Mouse (Mus musculus) lung, postnatal 4 days (tissue): ENCODE data around the gene Sp140.
"Not testable (repeated sequence)": the region's sequence is repeated elsewhere in the genome, so short reads cannot be mapped to it uniquely, and the experiment has no call there.

ENCODE experiments used
- DNase-seq, 2 experiments: peaks; one replicate each; pipeline ENCODE4 v3.0.0; 2021

Gene Sp140

DNA sequence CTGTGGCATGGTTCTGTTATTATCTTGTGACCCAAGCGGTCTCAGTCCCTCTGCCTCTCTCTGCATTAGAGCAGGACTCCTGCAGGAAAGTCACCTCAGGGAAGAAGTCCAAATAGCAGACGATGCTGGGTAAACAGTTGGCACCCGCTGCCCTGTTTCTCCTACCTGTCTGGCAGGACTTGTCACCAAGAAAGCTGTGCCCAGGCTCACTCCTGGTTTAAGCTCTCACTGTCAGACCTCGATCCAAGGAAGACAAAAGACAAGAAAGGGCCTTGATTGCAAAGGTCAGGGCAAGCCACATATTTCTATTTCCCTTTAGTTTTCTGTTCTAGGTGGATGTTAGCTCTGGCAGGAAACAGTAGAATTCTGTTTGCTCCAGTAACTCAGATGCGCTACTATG lies 50.3 kb downstream of the Sp140 start:
- not testable (repeated sequence) for DNase-seq

DNA sequence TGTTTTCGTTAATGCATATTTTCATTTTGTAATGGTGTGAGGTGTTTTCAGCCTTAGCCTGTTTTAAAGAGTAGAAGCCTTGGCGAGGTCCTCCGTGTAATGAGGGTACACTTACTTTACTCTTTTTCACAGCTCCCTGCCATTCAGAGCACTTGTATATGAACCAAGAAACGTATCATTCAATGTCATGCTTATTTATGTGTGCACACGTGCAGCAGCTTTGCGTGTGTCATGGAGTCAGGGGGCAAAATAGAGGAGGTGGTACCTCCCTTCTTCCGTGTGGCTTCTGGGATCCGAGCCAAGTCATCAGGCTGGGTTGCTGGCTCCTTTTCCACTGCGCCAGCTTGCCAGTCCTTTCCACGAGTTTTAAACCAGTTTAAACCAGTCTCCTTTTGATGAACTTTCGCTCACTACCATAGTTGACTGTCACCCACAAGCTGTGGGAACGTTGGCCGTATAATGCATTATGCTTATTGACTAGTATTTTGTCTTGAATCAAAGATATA lies 51.6 kb downstream of the Sp140 start:
- peak in 1 of 2 experiments; percentile 15 for DNase-seq

DNA sequence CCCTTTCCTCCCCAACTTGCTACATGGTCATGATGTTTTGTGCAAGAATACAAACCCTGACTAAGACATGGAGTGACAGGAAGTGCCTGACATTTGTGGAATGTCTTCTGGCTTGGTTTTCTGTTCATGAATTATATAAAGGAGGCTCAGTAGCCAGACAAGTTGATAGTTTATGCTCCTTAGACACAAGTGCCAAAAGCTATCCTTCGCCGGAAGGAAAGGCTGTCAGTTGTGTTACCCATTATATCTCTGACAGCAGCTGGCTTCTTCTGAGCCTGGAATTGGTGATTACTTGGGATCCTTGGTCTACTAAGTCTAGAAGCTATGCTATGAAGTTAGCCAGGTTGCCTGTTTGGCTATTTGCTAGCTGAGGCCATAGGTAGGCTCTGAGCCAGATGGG lies 57.0 kb downstream of the Sp140 start:
- DNase-seq: not testable (repeated sequence)

DNA sequence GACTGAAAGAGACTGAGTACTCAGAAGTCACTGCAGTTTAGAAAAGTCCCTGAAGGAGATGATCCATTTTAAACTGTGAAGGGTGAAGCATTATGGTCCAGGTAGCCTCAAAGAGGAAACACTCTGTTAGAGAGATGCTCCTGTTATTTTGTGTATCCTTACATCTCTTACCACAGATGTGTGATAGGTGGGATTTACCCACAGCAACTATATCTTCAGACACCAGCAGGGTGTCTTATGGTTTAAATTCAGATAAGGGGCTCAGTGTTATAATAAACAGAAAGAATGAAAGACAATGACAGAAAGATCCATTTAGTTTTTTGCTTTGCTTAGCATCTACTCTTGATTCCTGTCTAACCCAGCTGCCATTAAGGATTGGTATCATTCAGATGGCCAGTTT lies 64.1 kb downstream of the Sp140 start:
- DNase-seq: no peak

DNA sequence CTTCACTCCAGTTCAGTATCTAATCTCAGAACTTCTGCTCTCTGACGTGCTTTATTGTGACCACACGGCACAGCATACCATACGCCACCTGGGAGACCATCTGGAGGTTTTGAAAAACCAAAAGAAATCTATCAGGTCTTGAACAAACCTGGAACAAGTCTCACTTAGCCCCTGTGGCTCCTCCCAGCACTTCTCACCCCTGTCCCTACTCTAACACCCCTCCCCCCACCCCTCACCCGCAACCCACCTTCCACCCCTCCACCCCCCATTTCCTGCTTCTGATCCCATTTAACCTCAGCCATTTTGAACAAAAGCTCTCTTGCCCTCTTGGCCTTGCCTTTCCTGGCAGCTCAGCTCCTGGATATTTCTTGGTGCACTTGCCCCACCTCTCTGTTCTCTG lies 80.0 kb downstream of the Sp140 start:
- no peak for DNase-seq

DNA sequence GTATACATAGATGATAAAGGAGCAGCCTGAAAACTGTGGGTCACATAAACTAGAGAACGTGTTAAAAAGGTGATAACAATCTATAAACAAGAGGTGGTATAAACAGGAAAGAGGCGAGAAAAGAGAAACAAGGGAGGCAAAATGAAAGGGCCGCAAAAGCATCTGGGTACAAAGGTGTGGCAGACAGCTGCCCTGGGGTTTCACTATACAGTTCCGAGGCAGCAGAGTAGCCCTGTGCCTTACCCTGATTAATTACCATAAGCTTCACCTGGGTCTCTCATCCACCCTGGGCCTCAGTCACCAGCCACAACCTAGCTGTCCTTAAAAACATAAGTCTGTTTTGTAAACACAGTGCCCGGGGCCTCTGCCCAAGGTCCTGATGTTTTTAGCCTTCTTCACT lies 86.5 kb downstream of the Sp140 start:
- no peak for DNase-seq

DNA sequence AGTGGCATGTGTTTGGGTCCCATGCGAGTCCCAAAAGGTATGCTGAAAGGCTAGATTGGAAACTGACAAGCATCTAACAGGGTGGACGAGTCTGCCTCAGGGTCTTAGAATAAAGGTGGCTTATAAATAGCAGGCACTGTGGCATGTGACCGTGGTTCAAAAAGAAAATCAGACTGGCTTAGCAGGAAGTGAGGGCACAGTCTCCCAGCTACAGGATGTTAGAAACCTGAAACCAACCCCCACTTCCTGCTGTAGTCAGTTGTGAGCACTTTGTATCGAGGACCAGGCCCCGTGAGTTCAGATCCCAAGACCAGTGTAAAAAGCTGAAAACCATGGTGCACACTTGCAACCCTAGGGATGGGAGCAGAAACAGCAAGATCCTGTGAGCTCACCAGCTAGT lies 87.2 kb downstream of the Sp140 start:
- no peak for DNase-seq

DNA sequence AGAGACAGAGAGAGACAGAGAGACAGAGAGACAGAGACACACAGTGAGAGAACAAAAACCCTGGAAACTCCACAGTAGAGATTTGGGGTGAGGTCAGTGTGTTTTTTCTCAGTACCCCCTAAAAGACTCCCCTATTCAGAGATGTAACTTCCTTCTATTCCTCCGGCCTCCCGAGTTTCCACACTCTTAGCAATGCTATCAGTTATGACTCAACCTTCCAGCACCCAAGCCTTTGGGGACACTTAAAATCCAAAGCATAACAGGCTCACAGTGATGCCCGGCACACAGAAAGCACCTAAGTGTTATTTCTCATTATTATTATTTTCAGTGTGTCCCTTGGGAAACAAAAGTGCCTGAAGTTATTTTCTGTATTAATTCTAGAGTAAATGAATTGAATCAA lies 90.4 kb downstream of the Sp140 start:
- no peak for DNase-seq

DNA sequence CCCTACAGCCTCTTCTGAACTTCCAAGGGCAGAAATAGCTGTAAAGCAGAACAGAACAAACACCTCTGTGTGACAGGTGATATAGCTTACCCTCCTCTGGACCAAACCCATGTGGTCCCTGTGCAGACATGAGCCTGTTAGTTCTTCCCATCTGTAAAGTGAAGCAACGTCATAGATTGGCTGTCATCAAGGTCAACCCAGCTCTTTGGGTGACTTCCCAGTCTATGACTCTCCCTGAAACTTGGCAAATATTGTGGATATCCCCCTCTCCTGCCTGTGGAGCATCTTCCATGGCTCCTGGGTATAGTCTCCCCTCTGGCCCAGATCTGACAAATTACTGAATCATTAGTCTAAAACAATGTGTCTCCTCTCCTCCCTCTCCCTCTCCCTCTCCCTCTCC lies 92.1 kb downstream of the Sp140 start:
- DNase-seq: no peak

DNA sequence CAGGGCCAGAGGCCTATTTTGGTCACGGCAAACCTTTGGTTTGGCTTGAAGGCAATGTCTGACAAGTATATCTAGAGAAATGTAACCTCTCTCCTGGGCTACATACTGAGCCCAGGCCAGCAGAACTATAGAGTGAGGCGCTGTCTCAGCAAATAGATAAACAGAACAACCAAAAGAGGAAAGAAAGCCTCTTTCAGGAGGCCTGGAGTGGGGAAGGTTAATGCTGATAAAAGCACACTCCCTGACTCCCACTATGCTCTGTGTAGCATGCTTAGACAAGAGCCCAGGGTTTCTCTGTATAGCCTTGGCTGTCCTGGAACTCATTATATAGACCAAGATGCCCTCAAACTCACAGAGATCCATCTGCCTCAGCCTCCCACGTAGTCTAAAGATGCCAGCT lies 93.1 kb downstream of the Sp140 start:
- no peak for DNase-seq
